Mouse (Mus musculus) bone marrow macrophage, adult 2 months (primary cell): ENCODE measurements around the gene Il4. TPM values are rescaled to one million over a fixed set of nuclear protein-coding genes. Genes with fewer than 3 reads are reported as not detected.

Source experiments
- H3K27ac ChIP-seq: 2 replicates; pipeline ENCODE4 v1.5.1; 2012; ENCODE audit warnings: low read depth, low read length; ENCODE audit not compliant: insufficient read depth
- H3K4me1 ChIP-seq: 2 replicates; pipeline ENCODE4 v1.6.1; 2012; ENCODE audit warnings: low read length; ENCODE audit not compliant: control insufficient read depth, insufficient read depth
- H3K4me3 ChIP-seq: 2 replicates; pipeline ENCODE4 v1.5.1; 2012; ENCODE audit warnings: mild to moderate bottlenecking, low read length, moderate library complexity; ENCODE audit not compliant: insufficient read depth
- CTCF ChIP-seq: IDR thresholded peaks from 2 replicates; pipeline ENCODE4 v1.5.1; 2012; ENCODE audit warnings: low read depth, mild to moderate bottlenecking, low read length, moderate library complexity
- POLR2A ChIP-seq: IDR thresholded peaks from 2 replicates; pipeline ENCODE4 v1.6.1; 2012; ENCODE audit warnings: mild to moderate bottlenecking, low read depth, low read length, borderline replicate concordance
- polyA plus RNA-seq: library from polyadenylated mRNA; stranded (reverse); fragments of >200 nt; gene quantifications from 2 replicates; pipeline ENCODE4 v1.2.4, GENCODE M21; 2012; ENCODE audit not compliant: missing spikeins, insufficient read depth, insufficient read length

The Il4 gene
- polyA plus RNA-seq, 1 experiment, result not detected

- Histone ChIP-seq H3K4me1 (no peaks in the 10 kb centered on the region), H3K4me3 (no peak overlapping the region), H3K27ac (no peak overlapping the region)
- no peak for TF ChIP-seq POLR2A
- peak; percentile 35; the same call in 1 of the 2 replicates for TF ChIP-seq CTCF
These were observed 24.3 kb upstream of the Il4 start for GRCm38 (mm10) chr11:53642744-53643279.

DNA sequence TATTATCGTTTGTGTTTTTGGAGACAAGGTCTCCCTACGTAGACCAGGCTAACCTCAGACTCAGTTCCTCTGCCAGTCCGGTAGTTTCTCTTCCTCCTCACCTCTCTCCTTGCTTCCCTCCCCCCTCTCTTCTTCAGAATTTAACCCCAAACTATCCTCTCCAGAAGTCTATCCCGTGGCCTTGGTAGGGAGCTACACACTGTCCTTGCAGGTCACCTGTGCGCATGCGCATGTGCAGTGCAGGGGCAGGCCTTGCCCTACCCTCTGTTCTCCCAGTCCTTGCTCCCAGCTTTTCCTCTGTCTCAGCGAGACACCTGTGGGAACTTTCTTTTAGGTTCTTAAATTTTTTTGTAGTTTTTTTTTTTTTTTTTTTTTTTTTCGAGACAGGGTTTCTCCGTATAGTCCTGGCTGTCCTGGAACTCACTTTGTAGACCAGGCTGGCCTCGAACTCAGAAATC, 19.4 kb upstream of the Il4 start:
- H3K4me3 ChIP-seq, result no peak overlapping the region
- TF ChIP-seq CTCF, result no peak
- TF ChIP-seq POLR2A, result no peak
- H3K4me1 ChIP-seq, result no peaks in the 10 kb centered on the region
- H3K27ac ChIP-seq, result no peak overlapping the region

GRCm38 (mm10) chr11:53637046-53637802, 18.8 kb upstream of the Il4 start:
- Histone ChIP-seq H3K27ac (no peak overlapping the region), H3K4me1 (no peaks in the 10 kb centered on the region), H3K4me3 (no peak overlapping the region)
- TF ChIP-seq CTCF (no peak), POLR2A (no peak)

DNA sequence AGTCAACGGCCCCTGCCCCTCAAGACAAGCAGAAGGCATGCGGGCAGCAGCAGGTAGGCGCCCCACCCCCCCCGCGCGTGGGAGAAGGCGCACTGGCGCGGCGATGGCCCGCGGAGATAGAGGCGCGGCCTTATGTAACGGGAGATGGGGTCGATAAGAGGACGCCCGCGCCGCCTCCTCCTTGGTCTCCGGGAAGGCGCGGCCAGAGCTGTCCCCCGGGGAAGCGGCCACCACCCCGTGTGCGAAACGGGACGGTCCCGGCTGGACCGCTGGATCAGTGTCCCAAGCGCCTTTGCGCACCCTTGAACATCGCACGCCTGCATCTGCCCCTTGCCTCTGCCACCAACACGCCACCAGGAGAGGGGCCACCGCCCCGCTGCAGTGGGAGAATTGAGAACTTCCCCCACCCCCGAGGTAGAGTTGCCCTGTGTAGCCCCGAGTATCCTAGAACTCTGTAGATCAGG, 17.7 kb upstream of the Il4 start:
- H3K4me3 ChIP-seq, result no peak overlapping the region; the same call in 1 of the 2 replicates
- TF ChIP-seq POLR2A (no peak), CTCF (no peak)
- no peak overlapping the region for H3K27ac ChIP-seq
- H3K4me1 ChIP-seq, result no peaks in the 10 kb centered on the region

- H3K27ac ChIP-seq, result no peak overlapping the region
- no peak overlapping the region for H3K4me3 ChIP-seq
- no peak for TF ChIP-seq POLR2A
- TF ChIP-seq CTCF, result no peak
- no peaks in the 10 kb centered on the region for H3K4me1 ChIP-seq
These were observed 17.2 kb upstream of the Il4 start for GRCm38 (mm10) chr11:53635590-53636182.

GRCm38 (mm10) chr11:53634556-53634955, 16.1 kb upstream of the Il4 start, which contains the start of gene Il13:
TSS of gene Il13 (minus strand) at chr11:53634702.
- no peak for TF ChIP-seq POLR2A
- no peak for TF ChIP-seq CTCF
- Histone ChIP-seq H3K27ac (no peak within 1 kb of the TSS), H3K4me3 (no peak within 1 kb of the TSS), H3K4me1 (no peaks in the 10 kb centered on the region)

DNA sequence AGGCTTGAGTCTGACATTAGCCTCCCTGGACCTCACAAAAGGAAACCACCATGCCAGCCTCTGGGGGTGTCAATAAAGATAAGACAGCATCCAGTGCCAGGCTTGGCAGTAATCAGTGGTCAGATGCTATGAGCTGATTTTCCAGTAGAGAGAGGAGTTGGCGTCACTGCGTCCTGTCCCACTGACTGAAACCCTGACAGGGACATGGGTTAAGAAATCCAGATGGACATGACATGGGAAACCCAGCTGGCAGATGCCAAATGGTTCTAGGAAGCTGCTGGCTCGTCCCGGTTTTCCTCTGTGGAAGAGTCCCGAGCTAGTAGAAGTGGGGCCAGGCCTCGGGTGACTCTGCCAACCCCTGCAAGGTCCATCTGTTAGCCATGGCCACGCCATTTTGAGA, 15.2 kb upstream of the Il4 start:
- Histone ChIP-seq H3K4me3 (no peak overlapping the region), H3K4me1 (no peaks in the 10 kb centered on the region), H3K27ac (no peak overlapping the region)
- no peak for TF ChIP-seq CTCF
- TF ChIP-seq POLR2A, result no peak

- H3K4me3 ChIP-seq, result no peak overlapping the region
- no peaks in the 10 kb centered on the region for H3K4me1 ChIP-seq
- no peak for TF ChIP-seq CTCF
- TF ChIP-seq POLR2A, result no peak
- no peak overlapping the region for H3K27ac ChIP-seq
These were observed 13.8 kb upstream of the Il4 start for GRCm38 (mm10) chr11:53632122-53632733.

GRCm38 (mm10) chr11:53627859-53628258, 9.4 kb upstream of the Il4 start:
- TF ChIP-seq CTCF, result peak; percentile 69
- TF ChIP-seq POLR2A, result no peak
- Histone ChIP-seq H3K4me3 (no peak overlapping the region), H3K4me1 (no peaks in the 10 kb centered on the region), H3K27ac (no peak overlapping the region)

DNA sequence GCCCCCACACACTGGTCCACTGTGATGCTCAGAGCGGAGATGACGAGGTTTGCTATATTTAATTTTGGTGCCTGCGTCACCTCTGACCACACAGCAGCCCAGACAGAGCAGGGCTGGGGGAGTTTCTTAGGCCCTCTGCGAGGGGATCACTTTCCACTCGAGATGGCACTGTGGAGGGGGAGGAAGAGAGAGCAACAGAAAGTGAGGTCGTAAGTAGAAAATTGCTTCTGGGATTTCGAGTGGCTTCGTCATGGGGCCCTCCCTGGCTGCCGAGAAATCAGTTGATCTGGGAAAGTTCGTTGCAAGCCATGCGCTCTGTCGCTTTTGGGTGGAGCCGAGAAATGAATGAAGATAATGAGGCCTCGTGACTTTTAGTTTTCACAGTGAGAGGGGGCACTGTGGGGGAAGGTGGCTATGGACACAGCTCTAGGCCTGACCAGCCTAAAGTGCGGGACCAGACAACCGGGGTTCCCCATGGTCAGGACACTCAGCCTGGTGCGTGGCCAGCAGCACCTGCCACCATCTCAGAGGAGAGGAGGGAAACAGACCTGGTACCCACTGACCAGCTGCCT, 8.4 kb upstream of the Il4 start:
- Histone ChIP-seq H3K27ac (no peak overlapping the region), H3K4me3 (no peak overlapping the region), H3K4me1 (peaks cover 8% of the 10 kb centered on the region)
- TF ChIP-seq CTCF (no peak), POLR2A (no peak)
